Mouse (Mus musculus): Measurements from ENCODE around the gene Klhl6.
"Not testable (repeated sequence)": the region's sequence is repeated elsewhere in the genome, so short reads cannot be mapped to it uniquely, and the experiment has no call there.

The Klhl6 gene

DNA sequence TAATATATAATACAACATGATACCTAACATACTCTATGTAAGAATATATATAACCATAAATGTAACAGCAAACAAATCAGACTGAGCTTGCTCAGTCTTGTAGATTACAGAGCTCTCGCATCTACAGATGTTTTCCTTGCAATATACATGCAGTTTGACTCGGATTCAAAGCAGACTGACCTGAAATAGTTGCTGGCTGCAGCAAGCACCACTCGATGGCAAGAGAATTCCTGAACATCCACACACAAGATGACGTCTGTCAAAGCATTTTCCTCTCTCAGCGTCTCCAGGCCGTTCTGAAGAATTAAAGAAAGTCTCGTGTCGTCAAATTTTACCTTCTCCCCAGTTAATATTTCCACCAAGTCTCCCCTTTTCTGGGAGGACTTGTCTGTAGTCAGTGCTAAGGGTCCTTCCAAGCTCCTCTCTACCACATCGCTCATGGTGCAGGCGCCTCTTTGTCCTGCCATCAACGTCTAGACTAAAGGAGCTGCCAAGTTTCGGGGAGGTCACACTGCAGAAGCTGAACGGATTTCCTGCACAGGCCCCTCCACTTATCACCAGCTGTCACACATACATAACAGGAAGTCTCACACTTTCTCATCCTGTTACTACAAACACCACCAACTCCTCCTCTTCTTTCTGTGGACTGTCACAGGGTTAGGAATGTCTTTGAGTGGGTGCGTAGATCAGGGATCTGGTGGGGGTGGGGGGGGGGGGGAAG is at the start of gene Klhl6:
Klhl6 (minus strand) TSS at position 501 of the 721 bp plus-strand sequence.
- DNase-seq = no peak

DNA sequence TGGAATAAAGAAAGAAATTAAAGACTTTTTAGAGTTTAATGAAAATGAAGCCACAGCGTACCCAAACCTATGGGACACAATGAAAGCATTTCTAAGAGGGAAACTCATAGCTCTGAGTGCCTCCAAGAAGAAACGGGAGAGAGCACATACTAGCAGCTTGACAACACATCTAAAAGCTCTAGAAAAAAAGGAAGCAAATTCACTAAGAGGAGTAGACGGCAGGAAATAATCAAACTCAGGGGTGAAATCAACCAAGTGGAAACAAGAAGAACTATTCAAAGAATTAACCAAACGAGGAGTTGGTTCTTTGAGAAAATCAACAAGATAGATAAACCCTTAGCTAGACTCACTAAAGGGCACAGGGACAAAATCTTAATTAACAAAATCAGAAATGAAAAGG is 44.4 kb upstream of the Klhl6 start:
- not testable (repeated sequence) for DNase-seq

DNA sequence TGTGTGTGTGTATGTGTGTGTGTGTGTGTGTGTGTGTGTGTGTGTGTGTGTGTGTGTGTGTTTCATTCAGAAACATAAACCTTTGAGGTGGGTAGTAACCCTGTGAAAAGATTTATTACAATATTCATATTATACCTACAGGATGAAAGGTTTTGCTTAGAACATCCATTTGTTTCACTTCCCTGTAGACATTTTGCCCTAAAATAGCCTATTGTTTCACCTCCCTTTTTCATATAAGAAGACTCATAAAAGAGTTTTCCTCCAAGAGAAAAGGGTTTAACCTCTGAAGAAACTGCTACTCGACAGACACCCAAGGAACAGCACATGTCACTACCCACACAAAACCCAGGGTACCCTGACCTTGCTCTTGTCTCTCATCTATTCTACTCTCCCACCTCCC is 40.0 kb upstream of the Klhl6 start:
- DNase-seq = no peak

DNA sequence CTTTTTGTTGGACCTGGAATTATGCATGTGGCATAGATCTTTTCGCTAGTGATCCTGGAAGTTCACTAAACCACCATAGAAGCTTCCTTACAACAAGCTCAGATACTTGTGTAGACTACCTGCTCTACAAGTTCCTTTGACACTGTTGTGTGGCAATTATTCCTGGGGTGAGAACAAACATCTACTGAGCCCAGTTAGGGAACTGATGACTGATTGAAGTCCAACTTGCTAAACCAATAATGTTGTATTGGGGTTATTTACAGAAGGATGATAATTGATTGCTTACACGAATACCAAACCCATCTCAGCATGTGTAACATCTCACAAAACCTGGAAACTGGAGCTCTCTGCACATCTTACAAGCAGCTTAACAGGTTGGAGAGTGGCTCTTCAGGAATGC is 39.0 kb upstream of the Klhl6 start:
- DNase-seq = no peak

DNA sequence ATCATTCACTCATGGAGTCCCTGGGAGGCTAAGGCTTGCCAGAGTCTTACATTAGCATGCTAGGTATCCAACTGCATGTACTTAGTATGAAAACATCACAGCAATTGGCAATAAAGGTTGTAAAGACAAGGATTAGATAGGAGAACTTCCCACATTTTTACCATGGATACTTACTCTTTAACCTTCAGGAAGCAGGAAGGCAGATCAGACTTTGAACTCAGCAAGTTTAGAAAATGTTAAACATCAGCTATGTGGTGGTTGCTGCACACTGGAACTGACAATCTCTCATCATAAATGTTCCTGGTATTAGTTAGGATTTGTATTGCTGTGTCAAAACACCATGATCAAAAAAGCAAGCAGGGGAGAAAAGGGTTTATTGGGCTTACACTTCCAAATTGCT is 29.8 kb upstream of the Klhl6 start:
- DNase-seq = no peak

DNA sequence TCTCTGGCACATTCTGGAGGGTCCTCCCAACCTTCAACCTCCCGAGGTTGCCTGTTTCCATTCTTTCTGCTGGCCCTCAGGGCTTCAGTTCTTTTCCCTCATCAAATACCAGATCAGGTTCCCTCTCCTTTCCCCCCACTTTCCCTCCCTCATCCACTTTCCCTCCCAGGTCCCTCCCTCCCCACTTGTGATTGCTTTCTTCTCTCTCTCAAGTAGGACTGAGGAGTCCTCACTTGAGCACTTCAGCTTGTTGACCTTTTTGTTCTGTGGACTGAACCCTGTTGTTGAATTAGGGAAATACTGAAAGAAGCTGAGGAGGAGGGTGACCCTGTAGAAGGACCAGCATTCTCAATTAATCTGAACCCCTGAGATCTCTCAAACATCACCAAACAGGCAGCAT is 23.2 kb upstream of the Klhl6 start:
- no peak for DNase-seq

DNA sequence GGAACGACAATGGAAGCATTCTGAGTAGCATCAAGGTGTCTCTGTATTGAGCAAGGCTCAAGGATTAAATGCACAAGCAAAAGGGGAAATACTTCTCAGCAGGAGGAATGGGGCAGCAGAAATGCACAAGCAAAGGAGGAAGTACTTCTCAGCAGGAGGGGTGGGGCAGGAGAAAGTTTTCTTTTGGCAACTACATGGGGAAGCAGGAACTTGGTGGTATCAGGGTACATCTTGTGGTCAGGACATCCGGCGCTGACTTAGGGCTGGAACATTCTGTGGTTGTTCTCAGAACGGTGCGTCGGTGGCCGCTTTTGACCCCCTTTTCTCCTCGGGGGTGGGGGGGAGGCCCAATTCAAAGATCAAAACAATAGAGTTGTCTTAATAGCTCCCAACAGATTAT is 17.4 kb upstream of the Klhl6 start:
- not testable (repeated sequence) for DNase-seq

DNA sequence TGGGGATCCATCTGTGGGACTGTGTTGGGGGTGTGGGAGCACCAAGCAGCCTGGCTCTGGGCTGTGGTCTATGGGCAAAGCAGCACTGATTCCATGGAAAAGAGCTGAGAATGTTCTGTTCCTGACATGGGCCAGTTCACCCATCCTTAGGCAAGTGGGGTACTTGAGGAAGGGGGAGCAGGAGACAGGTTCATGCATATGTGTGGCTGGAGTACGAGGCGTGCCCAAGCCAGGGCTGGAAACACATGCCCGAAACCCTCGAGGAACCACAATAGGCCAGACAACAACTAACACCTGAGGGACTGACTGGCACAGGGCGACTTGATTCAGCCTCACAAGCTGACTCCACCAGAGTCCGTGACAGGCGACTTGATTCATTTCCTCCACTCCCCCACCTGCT is 14.8 kb upstream of the Klhl6 start:
- DNase-seq = no peak

DNA sequence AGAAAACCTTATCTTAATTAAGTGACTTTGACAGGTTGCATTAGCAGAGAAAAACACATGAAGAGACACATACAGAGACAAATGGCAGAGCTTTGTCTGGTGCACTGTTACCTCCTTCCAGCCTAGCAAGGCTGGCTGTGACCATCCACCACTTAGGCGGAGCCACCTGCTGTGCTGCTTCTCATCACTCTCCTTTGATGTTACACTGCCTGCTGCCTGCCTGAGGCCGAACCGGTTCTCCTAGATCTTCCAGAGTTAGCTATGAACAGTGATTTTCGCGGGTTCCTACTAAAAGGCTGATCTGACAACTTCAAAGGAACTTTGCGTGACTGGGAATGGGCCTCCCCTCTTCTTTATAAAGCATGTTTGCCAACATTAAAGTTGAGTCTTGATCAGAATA is 14.1 kb upstream of the Klhl6 start:
- DNase-seq = not testable (repeated sequence)

DNA sequence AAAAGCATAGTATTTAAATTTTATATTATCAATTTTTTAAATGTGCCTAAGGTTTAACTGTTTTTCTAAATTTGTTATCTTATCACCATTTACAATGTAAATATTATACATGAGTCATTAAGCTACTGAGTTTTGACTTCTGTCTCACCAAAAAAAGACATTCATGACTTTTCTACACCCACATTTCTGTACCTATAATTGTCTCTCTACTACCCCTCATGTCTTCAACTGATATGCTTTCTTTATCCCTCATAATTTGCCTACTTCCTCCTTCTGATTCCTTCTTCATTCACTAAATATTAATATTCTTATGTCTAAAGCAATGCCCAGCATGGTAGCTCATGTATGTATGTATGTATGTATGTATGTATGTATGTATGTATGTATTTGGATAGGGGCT is 13.0 kb upstream of the Klhl6 start:
- no peak for DNase-seq

DNA sequence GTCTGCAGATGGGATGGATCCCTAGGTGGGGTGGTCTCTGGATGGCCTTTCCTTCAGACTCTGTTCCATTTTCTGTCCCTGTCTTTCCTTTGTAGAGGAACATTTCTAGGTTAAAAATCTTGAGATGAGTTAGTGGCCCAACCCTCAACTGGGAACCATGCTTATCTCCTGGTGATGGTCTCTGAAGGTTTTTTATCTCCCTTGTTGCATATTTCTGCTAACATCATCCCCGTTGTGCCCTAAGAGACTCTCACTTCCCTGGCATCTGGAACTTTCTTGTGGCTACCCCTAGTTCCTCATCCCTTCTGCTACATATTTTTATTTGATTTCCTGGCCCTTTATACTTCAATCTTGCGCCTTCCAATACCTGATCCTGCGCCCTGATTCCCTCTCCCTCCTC is 10.4 kb upstream of the Klhl6 start:
- no peak for DNase-seq

DNA sequence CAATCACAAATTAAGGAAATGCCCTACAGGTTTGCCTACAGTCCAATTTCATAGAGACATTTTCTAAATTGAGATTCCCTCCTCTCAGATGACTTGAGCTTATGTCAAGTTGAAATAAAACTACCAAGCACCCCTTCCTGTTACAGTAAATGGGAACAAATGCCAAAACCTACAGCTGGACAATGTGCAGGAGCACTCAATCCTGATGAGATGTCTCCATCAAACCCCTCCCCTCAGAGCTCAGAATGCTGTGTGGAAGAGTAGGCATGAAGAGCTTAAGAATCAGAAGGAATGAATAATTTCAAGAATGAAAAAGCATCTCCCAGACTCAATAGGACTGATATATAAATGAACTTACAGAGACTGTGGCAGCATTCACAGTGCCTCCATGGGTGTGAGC is 7.7 kb upstream of the Klhl6 start:
- DNase-seq = no peak

DNA sequence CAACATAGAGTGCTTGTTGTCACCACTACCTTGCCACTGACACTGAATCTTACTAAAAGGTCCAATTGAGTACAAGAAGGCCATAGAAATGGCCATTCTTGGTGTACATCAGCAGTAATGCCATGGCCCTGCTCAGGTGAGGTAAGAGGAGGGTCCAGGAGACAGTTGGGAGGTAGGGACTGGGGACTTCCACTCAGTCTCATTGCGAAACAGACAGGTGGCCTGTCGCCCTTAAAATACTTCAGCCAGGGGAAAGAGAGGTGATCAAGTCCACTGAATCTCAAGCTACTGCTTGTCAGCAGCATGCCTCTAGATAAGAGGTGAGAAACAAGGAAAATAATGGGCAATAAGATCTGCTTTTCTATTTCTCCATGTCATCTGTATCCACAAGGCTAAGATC is 4.8 kb upstream of the Klhl6 start:
- no peak for DNase-seq

DNA sequence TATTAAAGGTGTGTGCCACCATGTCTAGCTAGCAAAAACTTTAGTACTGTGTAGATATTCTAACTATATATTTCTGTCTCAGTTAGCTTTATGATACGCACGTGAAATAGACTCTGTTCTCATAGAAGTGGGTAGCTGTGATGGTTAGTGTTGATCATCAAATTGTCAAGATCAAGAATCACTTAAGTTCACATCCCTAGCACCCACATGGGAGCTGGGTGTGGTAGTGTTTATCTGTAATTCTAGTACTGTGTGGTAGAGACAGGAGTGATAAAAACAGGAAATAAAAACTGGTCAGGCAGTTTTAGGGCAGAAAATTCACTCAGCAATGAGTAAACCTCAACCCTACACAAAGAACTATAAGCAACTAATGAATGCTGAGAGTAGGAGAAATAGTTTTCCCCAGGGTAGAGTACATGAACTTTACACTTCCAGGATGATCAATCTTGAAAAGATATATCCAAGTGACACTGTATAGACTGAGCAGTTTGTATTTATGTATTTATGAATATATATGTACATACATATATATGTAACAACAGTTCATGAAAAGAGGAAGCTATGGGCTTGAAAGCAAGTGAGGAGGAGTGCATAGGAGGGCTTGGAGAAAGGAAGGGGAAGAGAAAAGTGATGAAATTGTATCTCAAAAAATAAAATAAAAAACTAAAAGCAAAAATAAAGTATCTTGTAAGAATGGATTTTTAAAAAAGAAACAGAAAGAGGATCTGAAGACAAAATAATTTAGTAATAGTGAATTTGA is 2.2 kb upstream of the Klhl6 start:
- no peak for DNase-seq

DNA sequence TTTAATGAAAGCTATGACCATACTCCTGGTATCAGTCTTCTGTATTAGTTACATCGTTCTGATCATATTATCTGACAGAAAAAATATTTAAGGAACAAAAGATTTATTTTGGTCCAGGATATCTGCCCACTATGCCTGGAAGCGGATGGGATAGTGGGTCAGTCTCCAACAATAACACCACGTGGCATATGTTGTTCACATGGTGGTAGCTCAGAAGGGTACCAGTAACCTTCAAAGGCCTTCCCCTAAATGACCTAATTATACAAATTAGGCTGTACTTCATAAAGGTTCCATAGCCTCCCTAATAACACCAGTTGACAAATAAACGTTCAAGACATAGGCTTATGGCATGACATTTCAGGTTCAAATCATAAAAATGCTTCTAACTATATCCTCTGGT is 722 bp upstream of the Klhl6 start:
- DNase-seq = no peak

DNA sequence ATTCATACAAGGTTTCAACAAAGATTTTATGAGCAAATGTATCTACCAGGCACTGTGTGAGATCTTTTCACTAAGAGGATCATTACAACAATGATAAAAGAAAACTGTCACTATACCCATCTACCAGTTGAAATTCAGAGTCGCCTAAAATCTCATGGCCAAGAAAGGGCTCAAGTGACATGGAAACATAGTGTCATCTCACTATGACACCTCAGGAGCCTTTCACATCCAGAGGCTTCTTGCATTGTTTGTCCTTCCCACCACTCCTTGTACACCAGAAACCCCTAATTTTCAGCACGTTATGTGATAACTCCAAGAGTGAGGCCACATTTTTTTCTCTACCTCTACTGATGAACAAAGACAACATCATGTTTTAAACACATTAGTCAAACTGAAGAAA is 1.2 kb downstream of the Klhl6 start:
- DNase-seq = no peak

DNA sequence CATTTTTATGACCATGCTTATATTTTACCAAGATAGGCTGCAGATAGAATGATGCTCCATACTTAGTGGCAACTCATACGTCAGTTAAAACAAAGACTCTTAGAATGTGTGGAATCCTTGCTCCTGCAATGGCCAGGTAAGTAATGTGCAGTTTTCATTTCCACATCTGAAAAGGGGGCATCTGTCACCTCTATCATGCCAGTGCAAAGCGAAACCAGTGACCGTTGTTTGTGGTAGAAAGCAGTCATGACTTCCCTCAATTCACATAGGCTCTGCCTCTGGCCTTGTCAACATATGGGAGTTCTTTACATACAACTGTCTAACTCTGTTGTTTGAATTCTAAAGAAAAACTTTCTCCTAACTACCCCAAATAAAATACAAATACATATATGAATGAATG is 1.8 kb downstream of the Klhl6 start:
- DNase-seq = no peak

DNA sequence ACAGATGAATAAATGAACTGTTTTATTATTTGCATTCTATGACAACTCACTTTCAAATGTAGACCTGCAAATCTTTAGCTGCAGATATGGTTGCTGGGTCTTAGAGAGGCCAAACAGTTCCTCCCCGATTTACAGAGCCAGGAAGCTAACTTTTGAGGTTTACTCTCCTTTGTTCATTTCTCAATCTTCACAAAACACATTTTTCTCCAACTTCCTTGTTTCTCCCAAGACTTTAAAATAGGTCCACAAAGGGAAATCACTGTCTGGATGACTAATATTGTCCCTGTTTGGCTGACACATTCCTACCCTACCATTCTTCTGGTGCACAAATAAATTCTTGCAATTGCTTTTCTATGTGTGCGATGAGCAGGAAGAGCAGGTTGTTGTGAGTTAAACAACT is 3.1 kb downstream of the Klhl6 start:
- DNase-seq = no peak

DNA sequence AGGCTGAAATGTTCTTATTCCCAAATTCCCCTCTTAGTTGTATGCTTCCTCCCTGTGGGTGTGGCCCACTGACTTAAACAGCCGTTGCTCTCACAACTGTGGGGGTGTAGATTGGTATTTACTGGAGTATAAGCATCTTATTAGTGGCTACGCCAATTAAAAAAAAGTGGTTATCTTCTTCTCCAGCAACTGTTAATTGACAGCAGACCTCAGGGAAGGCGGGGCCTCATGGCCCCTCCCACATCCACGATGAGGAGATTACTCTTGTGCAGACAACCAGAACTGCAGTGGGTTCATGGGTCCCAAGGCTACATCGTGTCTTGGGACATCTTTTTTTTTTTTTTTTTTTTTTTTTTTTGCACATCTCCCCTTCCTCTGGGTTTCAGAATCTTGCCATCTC is 5.6 kb downstream of the Klhl6 start:
- DNase-seq = no peak

DNA sequence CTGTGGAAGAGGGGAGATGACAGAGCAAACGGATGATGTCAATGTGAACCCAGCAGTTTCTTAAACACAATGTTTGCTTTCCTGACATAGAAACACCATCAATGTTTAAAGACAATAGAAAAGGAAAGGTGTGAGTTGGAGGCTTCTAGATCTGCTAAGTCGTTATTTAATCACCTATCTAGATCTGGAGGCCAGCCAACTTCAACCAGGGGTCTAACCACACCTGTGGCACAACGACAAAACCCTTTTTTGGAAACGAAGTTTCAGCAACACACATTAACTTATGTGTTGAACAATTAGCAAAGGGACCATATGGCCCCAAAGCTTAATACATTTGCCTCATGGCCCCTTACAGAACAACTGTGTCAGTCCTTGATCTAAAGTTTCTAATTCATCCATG is 6.0 kb downstream of the Klhl6 start:
- no peak for DNase-seq

DNA sequence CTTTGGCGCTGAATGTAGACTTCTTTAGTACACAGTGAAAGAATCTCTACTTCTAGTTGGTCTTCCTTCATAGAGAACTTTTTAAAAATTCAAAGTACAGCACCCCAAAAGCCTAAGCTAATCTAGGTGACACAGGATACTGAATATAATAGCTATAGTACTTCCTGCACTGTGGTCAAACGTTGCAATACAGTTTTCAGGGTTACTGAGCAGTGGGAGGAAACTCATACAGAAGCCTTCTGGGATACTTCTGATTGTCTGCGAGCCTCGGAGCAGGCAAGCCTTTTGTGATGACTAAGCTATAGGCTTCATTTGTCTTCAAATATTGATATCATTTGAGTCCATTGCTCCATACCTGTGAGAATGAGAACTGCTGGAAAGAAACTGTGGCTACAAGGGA is 7.4 kb downstream of the Klhl6 start:
- DNase-seq = no peak

DNA sequence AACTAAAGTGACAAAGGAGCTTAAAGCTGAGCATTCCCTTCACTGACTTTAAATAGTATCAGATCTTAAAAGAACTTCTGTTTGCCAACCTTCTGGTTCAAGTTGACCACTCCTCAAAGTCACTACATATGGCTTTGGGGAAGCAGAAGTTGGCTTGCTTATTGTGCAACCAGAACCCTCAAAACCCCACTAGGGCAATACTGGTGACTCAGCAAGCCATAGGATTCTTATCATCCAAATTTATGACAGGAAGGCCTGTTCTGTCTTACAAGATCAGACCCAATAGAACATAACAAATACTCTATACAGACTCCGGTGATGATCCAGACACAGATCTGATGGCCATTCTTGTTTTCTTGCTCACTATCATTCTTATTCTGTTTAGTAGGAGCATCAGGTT is 9.4 kb downstream of the Klhl6 start:
- DNase-seq = no peak

DNA sequence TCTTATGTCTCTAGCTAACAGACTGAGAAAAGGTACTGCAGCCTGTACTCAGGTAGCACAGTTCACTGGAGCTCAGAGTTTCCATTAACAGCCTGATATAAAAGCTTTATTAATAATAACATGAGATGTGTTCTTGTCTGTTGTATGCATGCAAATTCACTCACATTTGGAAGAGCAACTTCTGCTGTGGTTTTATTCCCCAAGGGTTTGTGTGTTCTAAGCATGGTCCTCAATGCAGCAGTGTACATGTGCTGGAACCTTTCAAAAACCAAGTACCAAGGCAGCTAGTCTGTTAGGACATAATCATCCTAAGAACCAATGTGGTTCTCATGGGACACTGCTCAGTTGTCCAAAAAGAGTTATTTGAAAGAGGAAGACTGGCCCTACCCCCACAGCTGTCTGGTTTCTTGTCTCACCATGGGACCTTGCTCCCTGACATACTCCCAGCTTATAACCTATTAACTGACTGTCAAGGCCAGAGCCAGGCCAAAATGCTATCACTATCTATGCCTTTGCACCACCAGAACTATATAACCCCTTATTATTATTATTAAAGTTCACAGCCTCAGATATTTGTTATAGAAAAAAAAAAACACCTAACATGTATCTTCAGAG is 10.0 kb downstream of the Klhl6 start:
- DNase-seq = no peak

DNA sequence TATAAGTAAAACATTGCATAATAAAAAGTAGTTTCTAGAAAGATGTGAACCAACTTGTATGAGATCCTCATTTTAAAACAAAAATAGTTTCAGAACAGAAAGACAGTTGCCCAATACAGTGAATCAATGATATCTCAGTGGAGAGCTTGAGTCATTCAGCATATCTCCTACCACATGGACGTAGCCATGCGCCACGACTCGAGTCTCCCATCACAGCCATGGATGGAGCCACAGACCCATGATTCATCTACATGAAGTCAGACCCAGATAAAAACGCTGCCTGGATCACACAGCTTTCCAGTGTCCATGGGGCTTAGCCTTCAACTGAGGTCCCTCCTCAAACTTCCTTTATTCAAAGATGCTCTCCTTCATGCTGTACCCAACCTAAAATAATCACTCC is 13.3 kb downstream of the Klhl6 start:
- DNase-seq = no peak

Data from cerebellum, adult 9-11 months (tissue).